Mouse (Mus musculus): ENCODE results near the gene Jdp2. TPM values are rescaled to one million over a fixed set of nuclear protein-coding genes. Genes with fewer than 3 reads are reported as not detected.

Jdp2 gene
- polyA plus RNA-seq, 1 experiment: 21.2 TPM

- 66% methylated on average over 9 of the region's 9 CpGs for WGBS
- no peak overlapping the region for H3K4me3 ChIP-seq (replicated peaks; ENCODE audit: control insufficient read depth, low read depth, low read length)
- no peak overlapping the region for H3K27ac ChIP-seq (ENCODE audit: control insufficient read depth, insufficient read depth, low read depth, low read length, poor library complexity)
- H3K4me1 ChIP-seq (ENCODE audit: control insufficient read depth, insufficient read depth, low read length): peaks cover 3% of the 10 kb centered on the region; the same call in 1 of the 2 replicates
- TF ChIP-seq POLR2A (IDR thresholded peaks at IDR 0.05; ENCODE audit: borderline replicate concordance, control insufficient read depth, low read depth, low read length): no peak
- TF ChIP-seq CTCF (IDR thresholded peaks at IDR 0.05; ENCODE audit: control insufficient read depth, insufficient read depth, low read length): no peak
Observed at GRCm38 (mm10) chr12:85603767-85604166, 4.9 kb downstream of the Jdp2 start.

GRCm38 (mm10) chr12:85604301-85604998, 5.6 kb downstream of the Jdp2 start:
- H3K4me1 ChIP-seq (ENCODE audit: control insufficient read depth, insufficient read depth, low read length): peaks cover 3% of the 10 kb centered on the region; the same call in 1 of the 2 replicates
- 43% methylated on average over 9 of the region's 9 CpGs for WGBS
- no peak overlapping the region for H3K4me3 ChIP-seq (replicated peaks; ENCODE audit: control insufficient read depth, low read depth, low read length)
- TF ChIP-seq POLR2A (IDR thresholded peaks at IDR 0.05; ENCODE audit: borderline replicate concordance, control insufficient read depth, low read depth, low read length) (no peak), CTCF (IDR thresholded peaks at IDR 0.05; ENCODE audit: control insufficient read depth, insufficient read depth, low read length) (no peak)
- no peak overlapping the region for H3K27ac ChIP-seq (ENCODE audit: control insufficient read depth, insufficient read depth, low read depth, low read length, poor library complexity)

GRCm38 (mm10) chr12:85607519-85608449, 9.0 kb downstream of the Jdp2 start:
- Histone ChIP-seq H3K4me3 (replicated peaks; ENCODE audit: control insufficient read depth, low read depth, low read length) (no peak overlapping the region), H3K4me1 (ENCODE audit: control insufficient read depth, insufficient read depth, low read length) (peaks cover 2% of the 10 kb centered on the region; the same call in 1 of the 2 replicates), H3K27ac (ENCODE audit: control insufficient read depth, insufficient read depth, low read depth, low read length, poor library complexity) (peak overlapping the region; percentile 21; the same call in 1 of the 2 replicates)
- TF ChIP-seq CTCF (IDR thresholded peaks at IDR 0.05; ENCODE audit: control insufficient read depth, insufficient read depth, low read length): no peak
- TF ChIP-seq POLR2A (IDR thresholded peaks at IDR 0.05; ENCODE audit: borderline replicate concordance, control insufficient read depth, low read depth, low read length): no peak
- WGBS: 41% methylated on average over 14 of the region's 14 CpGs

- Histone ChIP-seq H3K4me3 (replicated peaks; ENCODE audit: control insufficient read depth, low read depth, low read length) (no peak overlapping the region), H3K4me1 (ENCODE audit: control insufficient read depth, insufficient read depth, low read length) (peaks cover 2% of the 10 kb centered on the region; the same call in 1 of the 2 replicates), H3K27ac (ENCODE audit: control insufficient read depth, insufficient read depth, low read depth, low read length, poor library complexity) (no peak overlapping the region)
- WGBS: 77% methylated on average over 9 of the region's 9 CpGs
- TF ChIP-seq POLR2A (IDR thresholded peaks at IDR 0.05; ENCODE audit: borderline replicate concordance, control insufficient read depth, low read depth, low read length) (no peak), CTCF (IDR thresholded peaks at IDR 0.05; ENCODE audit: control insufficient read depth, insufficient read depth, low read length) (no peak)
Observed at GRCm38 (mm10) chr12:85610167-85610566, 11.3 kb downstream of the Jdp2 start.

GRCm38 (mm10) chr12:85614090-85614489, 15.3 kb downstream of the Jdp2 start:
- no peak overlapping the region for H3K4me3 ChIP-seq (replicated peaks; ENCODE audit: control insufficient read depth, low read depth, low read length)
- H3K27ac ChIP-seq (ENCODE audit: control insufficient read depth, insufficient read depth, low read depth, low read length, poor library complexity): no peak overlapping the region
- WGBS: 69% methylated on average over 4 of the region's 4 CpGs
- TF ChIP-seq CTCF (IDR thresholded peaks at IDR 0.05; ENCODE audit: control insufficient read depth, insufficient read depth, low read length) (no peak), POLR2A (IDR thresholded peaks at IDR 0.05; ENCODE audit: borderline replicate concordance, control insufficient read depth, low read depth, low read length) (no peak)
- H3K4me1 ChIP-seq (ENCODE audit: control insufficient read depth, insufficient read depth, low read length): no peaks in the 10 kb centered on the region; the same call in 1 of the 2 replicates

GRCm38 (mm10) chr12:85615486-85615885, 16.7 kb downstream of the Jdp2 start:
- no peak for TF ChIP-seq CTCF (IDR thresholded peaks at IDR 0.05; ENCODE audit: control insufficient read depth, insufficient read depth, low read length)
- no peak for TF ChIP-seq POLR2A (IDR thresholded peaks at IDR 0.05; ENCODE audit: borderline replicate concordance, control insufficient read depth, low read depth, low read length)
- no peak overlapping the region for H3K27ac ChIP-seq (ENCODE audit: control insufficient read depth, insufficient read depth, low read depth, low read length, poor library complexity)
- 89% methylated on average over 8 of the region's 8 CpGs for WGBS
- H3K4me1 ChIP-seq (ENCODE audit: control insufficient read depth, insufficient read depth, low read length): no peaks in the 10 kb centered on the region; the same call in 1 of the 2 replicates
- no peak overlapping the region for H3K4me3 ChIP-seq (replicated peaks; ENCODE audit: control insufficient read depth, low read depth, low read length)

- H3K4me3 ChIP-seq (replicated peaks; ENCODE audit: control insufficient read depth, low read depth, low read length): no peak overlapping the region
- TF ChIP-seq POLR2A (IDR thresholded peaks at IDR 0.05; ENCODE audit: borderline replicate concordance, control insufficient read depth, low read depth, low read length): no peak
- TF ChIP-seq CTCF (IDR thresholded peaks at IDR 0.05; ENCODE audit: control insufficient read depth, insufficient read depth, low read length): no peak
- no peak overlapping the region for H3K27ac ChIP-seq (ENCODE audit: control insufficient read depth, insufficient read depth, low read depth, low read length, poor library complexity)
- 88% methylated on average over 9 of the region's 9 CpGs for WGBS
- no peaks in the 10 kb centered on the region for H3K4me1 ChIP-seq (ENCODE audit: control insufficient read depth, insufficient read depth, low read length)
Observed at GRCm38 (mm10) chr12:85617885-85618284, 19.1 kb downstream of the Jdp2 start.

- Histone ChIP-seq H3K4me3 (replicated peaks; ENCODE audit: control insufficient read depth, low read depth, low read length) (no peak overlapping the region), H3K4me1 (ENCODE audit: control insufficient read depth, insufficient read depth, low read length) (no peaks in the 10 kb centered on the region), H3K27ac (ENCODE audit: control insufficient read depth, insufficient read depth, low read depth, low read length, poor library complexity) (no peak overlapping the region)
- WGBS: 82% methylated on average over 5 of the region's 5 CpGs
- TF ChIP-seq POLR2A (IDR thresholded peaks at IDR 0.05; ENCODE audit: borderline replicate concordance, control insufficient read depth, low read depth, low read length) (no peak), CTCF (IDR thresholded peaks at IDR 0.05; ENCODE audit: control insufficient read depth, insufficient read depth, low read length) (no peak)
Observed at GRCm38 (mm10) chr12:85618430-85618829, 19.6 kb downstream of the Jdp2 start.

Data from bone marrow, adult 2 months (tissue).